Mouse (Mus musculus): Measurements from ENCODE around the gene Stxbp5.

Gene Stxbp5

DNA sequence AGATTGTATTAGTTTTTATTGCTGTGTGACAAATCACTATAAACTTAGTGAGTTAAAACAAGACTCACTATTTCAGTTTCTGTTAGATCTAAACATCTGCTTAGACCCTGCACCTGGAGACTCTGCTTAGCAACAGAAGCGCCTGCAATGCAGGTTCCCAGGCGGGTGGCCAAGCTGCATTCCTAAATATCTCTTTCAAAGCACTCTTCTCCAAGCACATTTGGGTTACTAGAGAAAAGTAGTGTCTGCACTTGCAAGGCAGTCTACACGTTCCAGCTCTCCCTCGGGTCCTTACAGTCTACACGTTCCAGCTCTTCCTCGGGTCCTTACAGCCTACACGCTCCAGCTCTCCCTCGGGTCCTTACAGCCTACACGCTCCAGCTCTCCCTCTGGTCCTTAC lies 44.1 kb downstream of the Stxbp5 start:
- no peak for DNase-seq

DNA sequence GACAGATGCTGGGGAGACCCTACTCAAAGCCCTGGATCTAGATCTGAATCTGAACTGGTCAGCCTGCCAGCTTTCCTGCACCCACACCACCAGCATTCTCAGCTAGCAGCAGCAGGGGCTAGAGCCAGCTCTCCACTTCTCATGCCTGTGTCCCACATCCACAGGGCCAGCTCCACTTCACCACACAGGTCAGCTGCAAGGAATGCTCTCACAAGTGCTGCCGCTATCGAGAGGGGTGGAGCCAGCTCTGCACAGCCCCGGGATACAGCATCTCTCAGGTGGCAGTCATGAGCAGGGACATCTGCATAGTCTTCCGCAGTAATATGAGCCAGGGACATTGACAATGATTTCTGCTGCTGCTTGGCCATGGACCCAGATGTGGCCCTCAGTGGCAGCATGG lies 54.5 kb downstream of the Stxbp5 start:
- DNase-seq = no peak

DNA sequence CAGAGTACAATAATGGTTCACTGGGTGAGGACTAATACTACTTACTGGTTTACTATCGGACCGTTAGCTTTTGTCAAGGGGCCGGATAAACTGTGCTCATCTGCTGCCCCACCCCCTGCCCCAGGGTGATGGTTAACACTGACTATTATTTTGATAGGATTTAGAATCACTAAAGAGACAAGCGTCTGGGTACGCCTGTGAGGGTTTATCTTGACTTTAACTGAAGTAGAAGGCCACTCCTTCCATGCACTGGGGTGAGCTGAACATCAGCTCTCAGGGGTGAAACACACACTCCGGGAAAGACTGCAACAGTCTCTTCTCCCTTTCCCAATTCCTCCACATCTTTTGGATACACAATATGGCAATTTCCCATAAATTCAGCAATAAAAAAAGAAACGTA lies 61.5 kb downstream of the Stxbp5 start:
- DNase-seq = no peak

DNA sequence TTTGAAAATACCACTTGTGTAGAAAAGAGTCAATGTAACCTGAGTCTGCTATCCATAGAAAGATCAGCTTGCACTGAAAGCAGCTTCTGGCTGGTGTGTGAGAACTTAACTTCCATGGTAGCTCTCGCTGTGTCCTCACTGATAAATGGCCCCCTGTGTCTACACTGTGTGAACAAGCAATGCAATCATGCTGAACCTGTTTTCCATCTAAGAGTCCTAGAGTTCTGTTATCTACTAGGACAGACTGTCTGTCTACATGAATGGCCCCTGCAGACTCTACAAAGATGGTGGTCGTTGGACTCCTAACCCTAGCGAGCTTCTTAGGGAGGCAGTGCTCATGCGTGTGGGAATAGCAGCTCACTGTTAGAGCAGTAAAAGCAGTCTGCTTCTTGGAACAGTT lies 65.9 kb downstream of the Stxbp5 start:
- no peak for DNase-seq

DNA sequence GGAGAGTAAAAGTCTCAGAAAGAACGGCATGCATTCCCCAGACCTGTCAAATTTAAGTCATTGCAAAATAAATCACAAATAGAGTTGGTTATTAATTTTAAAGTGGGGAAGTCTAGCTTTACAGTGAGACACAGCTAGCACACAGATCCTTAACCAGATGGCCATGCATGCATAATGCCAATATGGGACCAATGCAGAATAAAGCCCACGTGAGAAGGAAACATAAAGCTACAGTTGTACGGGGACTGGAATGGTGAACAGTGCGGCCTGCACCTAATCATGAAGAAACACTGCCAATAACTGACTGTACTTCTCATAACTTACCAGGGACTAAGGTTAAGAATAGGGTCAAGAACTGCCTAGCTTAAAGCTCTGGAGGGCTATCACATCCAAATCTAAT lies 67.9 kb downstream of the Stxbp5 start:
- no peak for DNase-seq

DNA sequence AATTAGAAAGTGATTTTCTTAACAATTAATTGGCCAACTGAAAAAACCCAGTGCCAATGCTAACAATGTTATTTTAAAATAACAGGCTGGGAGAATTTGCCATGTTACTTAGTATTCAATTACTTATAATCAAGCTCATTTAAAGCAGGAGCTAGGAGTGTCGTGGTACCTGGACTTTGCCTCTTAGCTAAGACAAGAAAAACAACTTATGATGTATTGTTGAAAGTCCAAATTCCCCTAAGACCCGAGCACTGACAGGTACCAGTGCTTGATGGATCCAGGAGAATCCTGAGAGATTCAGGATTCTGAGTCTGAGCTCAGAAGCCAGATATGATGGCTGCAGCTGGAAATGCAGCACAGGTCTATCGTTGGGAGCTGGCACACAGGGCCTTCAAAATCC lies 71.1 kb downstream of the Stxbp5 start:
- DNase-seq = no peak

DNA sequence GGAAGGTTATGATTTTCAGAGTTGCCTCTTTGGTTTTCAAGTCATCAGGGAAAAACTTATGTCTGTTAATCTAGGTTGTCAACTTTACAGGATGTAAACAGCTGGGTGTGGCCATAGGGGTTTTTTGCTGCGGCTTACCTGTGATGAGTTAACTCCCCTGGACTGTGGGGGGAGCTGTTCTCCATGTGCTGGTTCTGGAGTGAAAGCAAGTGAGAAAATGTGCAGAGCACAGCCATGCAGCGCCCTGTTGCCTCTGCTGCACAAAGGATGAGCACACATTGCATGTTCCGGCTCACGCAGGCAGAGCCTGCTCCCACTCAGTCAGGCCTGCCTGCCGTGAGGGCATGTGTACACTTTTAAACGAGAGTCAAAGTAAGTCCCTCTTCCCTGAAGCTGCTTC lies 79.6 kb downstream of the Stxbp5 start:
- peak; percentile 38 for DNase-seq

DNA sequence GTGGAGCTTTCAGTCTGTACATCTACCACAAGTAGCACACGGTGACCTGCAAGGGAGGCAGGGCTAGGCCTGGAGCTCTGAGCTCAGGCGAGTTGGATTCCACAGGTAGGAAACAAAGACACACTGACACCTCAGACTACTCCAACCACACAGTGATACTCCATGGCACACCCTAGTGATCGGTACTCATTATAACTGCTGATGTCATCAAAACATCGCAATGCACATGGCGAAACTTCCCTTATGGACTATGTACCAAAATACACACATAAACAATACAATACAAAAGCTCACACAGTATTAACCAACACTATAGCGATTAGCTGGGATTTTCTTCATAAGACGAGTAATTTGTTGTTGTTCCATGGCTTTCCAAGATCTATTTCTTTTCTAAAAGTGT lies 82.3 kb downstream of the Stxbp5 start:
- DNase-seq = no peak

DNA sequence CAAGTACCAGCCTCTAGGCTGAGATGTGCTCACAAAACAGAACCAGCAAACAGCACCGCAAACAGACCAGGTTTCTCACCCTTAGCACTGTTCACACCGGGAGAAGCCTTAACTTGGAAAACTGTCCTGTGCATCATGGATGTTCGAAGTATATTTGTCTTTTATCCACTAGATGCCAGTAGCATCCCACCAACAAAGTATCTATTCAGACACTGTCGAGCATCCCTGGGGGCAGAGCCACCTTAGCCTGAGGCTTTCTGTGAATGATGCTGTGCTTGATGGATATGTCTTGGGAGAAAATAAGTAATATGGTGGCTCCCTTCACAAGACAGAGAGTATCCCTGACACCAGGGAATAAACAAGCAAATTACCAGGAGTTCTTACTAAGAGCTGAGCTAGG lies 87.0 kb downstream of the Stxbp5 start:
- DNase-seq = peak; percentile 31

DNA sequence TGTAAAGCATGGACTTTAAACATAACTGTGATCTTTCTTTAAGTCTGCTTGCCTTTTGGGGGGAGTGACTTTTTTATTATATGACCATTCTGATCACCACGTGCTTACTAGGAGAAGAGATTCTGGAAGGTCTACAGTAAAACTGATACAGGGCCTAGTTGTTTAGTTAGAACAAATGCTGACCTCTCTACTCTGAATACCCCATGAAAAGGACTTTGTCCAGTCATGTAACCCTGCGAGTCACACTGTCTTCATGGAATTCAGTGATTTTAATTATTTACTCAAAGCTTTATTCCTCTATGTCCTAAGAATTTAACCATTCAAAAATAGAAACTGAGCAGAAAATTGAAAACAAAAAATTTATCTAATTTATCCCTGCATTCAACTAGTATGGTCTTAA lies 93.3 kb downstream of the Stxbp5 start:
- DNase-seq = no peak

DNA sequence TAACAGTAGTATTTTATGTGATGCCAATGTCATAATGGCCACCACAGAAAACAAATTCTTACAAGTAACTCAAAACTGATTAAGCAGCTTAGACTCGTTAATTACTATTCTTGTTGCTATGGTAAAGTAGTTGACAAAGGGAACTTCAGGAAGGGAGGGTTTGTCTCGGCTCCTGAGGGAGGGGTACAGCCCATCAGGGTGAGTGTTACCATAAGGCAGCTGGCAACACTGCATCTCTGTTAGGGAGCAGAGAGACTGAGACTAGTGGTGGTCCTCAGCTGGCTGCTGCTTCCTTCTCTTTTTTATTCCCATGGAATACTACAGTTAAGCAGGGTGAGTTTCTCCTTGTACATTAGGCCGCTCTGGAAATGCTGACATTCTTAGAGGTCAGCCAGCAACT lies 95.5 kb downstream of the Stxbp5 start:
- no peak for DNase-seq

DNA sequence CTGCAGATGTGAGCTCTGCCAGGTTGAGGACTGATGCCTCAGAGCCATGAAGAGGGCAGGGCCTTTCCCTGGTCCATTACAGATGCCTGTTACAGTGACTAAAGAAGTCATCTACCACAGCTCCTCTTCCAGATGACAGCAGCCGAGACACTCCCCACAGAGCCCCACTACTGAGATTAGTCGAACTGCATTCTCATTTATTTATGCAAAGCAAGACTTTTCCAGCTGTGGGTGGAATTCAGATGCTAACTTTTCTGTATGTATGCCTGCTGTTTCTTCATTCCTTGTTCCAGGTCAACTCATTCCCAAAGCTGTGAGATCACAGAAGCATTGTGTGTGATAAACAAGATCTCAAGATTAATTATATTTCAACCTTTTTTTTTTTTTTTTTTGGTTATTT lies 97.8 kb downstream of the Stxbp5 start:
- DNase-seq = no peak

DNA sequence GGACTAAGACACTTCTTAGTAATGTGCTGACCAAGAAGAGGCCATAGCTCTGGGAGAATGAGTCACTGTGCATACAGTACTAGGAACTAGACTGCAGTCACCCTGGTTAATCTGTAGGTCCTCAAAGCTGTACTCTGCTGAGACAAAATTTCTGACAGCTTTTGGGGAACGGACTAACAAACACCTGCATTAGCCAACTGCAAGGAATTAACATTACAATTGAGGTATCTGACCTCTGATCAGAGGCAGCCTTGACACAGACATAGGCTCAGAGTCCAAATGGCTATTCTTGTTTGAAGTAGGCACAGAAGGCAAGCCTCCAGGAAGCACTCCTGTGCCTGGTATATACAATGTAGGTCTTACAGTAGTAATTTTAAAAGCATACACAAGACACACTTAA lies 99.3 kb downstream of the Stxbp5 start:
- no peak for DNase-seq

DNA sequence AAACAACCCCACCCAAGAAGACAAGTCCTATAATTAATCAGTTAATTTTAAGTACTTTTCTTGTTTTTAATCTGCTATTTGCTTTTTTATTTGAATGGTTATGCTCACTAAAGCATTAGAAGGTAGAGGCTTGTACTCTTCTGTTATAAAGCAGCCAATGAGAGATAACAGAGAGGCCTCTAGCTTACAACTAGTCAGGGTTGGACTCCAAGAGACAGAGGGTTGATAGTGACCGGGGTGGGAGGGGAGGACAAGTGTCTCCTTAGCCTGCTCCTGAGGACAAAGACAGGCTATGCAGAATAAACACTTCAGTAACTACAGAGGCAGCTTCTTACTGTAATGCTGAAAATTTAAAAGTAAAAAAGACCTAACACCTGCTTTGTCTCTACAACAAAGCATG lies 101.8 kb downstream of the Stxbp5 start:
- DNase-seq = no peak

DNA sequence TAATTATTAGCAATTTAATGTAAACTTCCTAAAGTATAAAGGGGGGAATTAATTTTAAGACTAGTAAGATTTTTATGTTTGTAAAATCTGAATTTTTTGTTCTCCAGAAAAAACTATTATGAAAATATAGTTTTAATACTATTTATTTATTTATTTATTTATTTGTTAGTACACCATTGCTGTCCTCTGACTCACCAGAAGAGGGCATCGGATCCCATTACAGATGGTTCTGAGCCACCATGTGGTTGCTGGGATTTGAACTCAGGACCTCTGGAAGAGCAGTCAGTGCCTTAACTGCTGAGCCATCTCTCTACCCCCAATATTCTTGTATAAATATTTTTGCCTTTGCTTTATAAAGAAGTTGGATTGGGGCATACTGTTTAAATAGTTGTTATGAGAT lies 104.5 kb downstream of the Stxbp5 start:
- no peak for DNase-seq

DNA sequence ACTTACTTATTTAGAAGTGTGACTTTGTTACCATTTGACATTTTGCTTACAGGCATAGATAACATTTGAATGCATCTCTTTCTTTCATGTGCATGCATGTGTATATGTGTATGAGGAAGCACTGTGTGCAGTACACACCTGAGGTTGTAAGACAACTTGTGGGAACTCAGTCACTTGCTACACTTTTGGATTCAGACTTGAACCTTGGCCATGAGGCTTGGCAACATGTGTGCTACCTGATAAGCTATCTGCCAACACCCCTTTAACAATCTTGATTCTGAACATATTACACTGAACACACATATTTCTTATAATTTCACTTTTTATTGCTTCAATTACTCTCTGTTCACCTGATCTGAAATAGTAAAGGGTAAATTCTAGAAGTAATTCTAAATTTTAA lies 106.5 kb downstream of the Stxbp5 start:
- DNase-seq = no peak

DNA sequence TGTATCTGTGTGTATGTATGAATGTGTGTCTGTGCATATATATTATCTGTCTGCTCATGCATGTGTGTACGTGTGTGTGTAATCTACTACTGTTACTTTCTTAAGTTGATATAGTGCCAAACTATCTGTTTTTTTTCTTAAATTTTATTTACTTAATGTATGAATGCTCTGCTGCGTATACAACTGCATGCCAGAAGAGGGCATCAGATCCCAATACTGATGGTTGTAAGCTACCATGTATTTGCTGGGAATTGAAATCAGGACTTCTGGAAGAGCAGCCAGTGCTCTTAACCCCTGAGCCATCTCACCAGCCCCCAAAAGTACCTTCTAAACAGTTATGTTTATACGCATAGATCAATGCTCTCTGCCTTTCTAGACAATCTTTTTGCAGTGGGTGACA lies 109.9 kb downstream of the Stxbp5 start:
- no peak for DNase-seq

DNA sequence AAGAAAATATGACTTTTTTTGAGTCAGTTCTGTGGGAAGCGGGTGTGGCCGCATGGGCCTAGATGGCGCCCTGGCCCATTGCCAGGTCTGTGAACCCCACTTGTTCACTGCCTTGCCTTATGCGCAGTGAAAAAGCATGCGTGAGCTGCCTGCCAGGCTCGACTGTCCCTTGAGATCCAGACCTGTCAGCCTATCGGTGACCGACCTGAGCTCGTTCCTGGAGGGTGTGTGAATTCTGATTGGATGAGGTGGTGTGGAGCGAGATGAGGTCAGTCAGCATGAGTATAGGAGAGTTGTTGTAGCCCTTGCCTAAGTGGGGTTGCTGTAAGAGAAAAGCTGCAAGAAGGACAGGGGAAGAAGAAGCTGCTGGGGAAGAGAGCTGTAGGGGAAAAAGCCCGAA lies 114.4 kb downstream of the Stxbp5 start:
- no peak for DNase-seq

DNA sequence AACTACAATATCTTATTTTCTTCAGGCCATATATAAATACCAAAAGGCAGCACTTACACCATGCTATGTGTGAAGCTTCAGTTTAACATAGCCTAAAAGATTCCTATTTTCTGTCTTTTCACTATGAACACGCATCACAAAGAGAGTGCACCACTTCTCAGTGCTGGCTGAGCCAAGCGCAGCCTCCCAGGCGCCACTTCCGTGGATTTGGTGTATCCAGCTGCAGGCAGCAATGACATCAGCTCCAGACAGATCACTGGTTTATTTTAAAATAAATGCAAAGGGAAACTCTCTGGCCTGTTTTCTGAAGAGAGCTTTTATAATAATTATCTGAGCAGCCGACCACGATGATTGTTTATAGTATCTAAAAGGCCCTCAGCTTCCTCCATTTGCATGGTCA lies 115.2 kb downstream of the Stxbp5 start:
- DNase-seq = no peak

DNA sequence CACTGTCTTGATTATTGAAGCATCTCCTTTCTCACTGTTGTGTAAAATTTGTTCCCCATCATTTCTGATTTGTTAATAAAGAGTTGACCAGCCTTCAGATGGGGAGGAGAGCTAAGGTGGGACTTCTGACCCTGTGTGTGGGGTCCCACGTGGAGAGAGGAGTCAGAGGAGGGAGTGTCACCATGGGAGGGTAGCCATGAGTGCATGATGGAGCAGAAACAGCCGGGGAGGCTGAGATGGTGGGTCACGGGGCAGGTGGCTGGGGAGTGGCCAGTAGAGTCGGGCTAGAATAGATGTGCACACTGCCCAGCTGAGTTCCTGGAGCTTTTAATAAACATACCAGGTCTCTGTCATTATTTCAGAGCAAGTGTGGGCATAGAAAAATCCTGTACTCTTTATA lies 121.0 kb downstream of the Stxbp5 start:
- DNase-seq = no peak

DNA sequence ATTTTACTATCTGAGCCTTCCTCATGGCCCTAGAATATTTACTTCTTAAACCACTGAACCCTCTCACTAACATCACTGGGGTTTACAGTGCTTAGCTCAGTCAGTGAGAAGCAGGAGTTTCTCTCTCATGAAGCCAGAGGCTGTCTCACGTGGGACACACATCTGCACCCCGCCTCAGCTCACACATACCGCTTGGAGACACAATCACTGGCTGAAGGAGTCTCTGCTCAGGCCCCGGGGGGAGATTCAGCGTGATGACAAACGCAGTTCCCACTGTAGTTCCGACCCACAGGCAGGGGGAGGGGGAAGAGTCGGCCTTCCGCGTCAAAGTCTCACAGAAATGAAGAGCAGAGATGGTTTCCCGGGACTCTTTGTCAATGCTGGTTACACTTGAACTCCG lies 130.6 kb downstream of the Stxbp5 start:
- no peak for DNase-seq

DNA sequence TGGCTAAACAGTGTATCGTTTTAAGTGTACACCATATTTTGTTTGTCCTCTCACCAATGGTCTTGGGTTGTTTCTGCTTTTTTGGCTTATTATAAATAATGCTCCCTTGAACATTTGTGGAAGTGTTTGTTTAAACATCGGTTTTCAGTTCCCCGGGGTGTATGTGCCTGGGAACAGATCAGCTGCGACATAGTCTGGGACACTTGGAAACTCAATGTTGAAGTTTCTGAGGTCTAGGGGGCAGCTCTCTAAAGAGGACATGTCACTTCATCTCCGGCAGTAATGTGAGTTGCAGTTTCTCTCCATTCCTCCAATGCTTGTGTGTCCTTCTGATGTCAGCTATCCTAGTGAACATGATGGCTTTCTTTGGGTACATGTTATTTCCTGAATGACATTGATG lies 137.0 kb downstream of the Stxbp5 start:
- no peak for DNase-seq

DNA sequence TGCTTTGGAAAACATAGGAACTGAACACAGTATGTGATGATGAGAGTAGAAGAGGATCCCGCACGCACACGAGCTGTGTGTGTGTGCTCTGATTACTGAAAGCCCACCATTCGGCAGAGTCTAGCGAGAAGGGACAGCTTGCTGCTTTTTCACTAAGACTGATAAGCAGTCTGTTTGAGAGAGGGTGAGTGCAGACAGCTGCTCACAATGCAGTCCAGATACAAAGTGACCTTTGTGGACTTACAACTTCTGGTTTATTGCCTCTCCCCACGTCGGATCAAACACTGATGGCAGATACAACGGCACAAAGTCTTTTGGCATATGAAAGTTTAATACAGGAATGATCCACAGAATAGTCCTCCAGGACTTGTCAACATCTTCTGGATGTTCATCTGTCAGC lies 140.6 kb downstream of the Stxbp5 start:
- no peak for DNase-seq

DNA sequence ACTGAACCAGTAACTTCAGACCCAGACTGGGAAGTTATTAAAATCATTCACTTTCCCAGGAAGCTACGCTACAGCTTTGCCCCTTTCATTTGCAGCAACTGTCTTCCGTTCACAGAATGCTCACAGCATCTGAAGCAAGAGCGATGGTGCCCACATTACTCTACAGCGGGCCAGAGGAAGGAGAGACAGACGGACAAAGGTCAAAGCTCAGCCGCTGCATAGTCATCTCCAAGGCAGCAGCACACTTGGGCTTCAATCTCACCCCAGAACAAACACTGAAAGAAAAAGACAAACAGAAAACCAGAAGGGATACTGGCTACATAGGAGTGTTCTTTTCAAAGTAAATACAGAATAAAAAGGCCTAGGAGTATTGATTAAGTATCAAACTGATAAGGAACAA lies 144.3 kb downstream of the Stxbp5 start:
- DNase-seq = no peak

DNA sequence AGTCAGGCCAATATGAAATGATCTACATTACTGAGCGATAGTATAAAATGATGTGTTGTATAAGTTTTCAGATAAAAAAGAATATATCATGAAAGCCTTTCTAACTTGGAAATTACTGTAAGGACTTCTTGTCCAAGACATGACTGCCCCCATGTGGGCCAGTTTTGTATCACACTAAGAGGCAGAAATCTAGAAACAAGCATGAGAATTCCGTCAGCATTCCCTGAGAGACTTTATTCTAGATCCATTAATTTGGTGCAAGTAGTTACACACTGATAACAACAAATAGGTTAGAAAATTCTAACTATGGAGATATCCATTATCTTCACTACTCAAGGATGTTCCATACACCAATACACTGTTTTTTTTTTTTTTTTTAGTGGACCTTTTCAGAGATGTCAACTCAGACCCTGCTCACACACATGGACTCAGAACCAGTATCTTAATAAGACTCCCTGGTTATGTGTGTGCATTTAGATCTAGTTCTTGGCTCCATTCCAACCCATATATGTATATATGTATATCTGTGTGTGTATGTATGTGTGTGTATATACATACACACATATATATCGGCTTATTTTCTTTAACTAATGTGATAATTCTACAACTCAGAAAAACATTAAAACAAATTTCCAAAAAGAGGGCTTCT lies 145.9 kb downstream of the Stxbp5 start:
- peak; percentile 59 for DNase-seq

DNA sequence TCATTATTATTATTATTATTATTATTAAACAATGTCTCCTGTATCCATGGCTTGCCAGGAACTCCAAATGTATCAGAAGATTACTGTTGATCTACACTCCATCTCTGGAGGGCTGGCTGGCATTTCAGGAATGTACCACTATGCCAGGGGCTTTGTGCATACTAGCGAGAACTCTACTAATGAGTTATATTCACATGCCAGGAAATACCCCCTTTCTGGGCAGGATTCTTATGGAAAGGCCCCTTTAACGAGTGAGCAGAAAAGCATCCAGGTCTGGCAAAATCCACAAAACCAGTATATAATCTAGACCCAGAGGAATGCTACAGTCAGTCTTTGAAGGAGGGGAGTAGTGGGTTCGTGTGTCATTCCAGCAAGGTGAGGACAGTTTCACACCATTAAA lies 167.0 kb downstream of the Stxbp5 start:
- no peak for DNase-seq
